In the genomic region with DNA sequence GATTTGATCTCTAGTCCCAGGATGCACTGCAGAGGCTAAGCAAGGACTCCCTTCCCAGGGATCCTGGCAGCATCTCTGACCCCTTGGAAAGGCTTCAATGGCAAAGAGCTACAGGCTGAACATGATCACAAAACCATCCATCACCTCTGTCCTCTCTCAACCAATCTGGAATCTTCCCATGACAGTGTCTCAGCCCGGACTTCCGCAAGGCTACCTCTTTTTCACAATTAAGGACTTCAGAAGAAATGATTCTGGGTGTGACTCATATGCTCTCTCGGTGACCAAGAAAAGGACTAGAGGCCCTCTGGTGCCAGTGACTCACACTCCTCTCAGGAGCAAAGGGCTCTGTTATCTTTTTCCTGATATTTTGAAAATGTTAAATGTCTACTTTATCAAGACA, we compare ENCODE assay signal across 19 mouse cellular contexts.
A peak's percentile ranks its signal among the peaks of the same experiment; 100 is the strongest.
DNase-seq lines count a peak whose midpoint lies in the region; ATAC-seq and TF ChIP-seq lines count a peak whose summit lies in the region.
"Had no signal": no experiment of that assay in that cellular context is flagged by ENCODE, and none has a peak within 500 bp of the region (broad histone marks: within the 10 kb centered on the region; RNA-seq: fewer than 3 reads in every experiment).

No protein-coding gene starts in this region.

- intact Hi-C loops in gastrocnemius, postnatal 36 days (cut with DNase I) = no loop called here

- H3K36me3 ChIP-seq in MEL (ENCODE audit: control insufficient read depth in 1 of 2, insufficient read depth in 2 of 2, low read length in 2 of 2) (peaks cover 0 to 14% of the 10 kb centered on the region in 2 experiments; a peak in 1 of 4 replicates), myocyte (ENCODE audit: control insufficient read depth, insufficient read depth) (no peaks in the 10 kb centered on the region)
- H3K36me3 ChIP-seq in liver, embryonic 12.5 days = no peaks in the 10 kb centered on the region
- H3K36me3 ChIP-seq: hindbrain, embryonic 10.5 days; limb, embryonic 15.5 days; neural tube, embryonic 13.5 days had no signal

- TF ChIP-seq EP300 in MEL (IDR thresholded peaks at IDR 0.05; ENCODE audit: low read depth in 1 of 2, low read length in 2 of 2) = peak in 1 of 2 experiments; percentile 8; a peak in 1 of 4 replicates

- no peaks in the 10 kb centered on the region for H3K79me2 ChIP-seq in MEL (ENCODE audit: control insufficient read depth, insufficient read depth, low read length, poor library complexity)
- H3K79me2 ChIP-seq in myocyte (ENCODE audit: control insufficient read depth, insufficient read depth) = no peaks in the 10 kb centered on the region

- H3K4me3 ChIP-seq in MEL (ENCODE audit: control insufficient read depth in 1 of 2, insufficient read depth in 1 of 2, low read depth in 2 of 2, low read length in 2 of 2) = no peak overlapping the region
- H3K4me3 ChIP-seq in myocyte = no peak overlapping the region
- no peak overlapping the region for H3K4me3 ChIP-seq in liver, embryonic 12.5 days
- H3K4me3 ChIP-seq: forebrain, embryonic 13.5 days; hindbrain, embryonic 10.5 days; limb, embryonic 15.5 days; neural tube, embryonic 13.5 days had no signal

- H3ac ChIP-seq in myocyte (ENCODE audit: control insufficient read depth, insufficient read length) = no peak overlapping the region

- H3K9ac ChIP-seq in MEL (ENCODE audit: control insufficient read depth, low read depth, low read length, poor library complexity, severe bottlenecking) = no peak overlapping the region
- no peak overlapping the region for H3K9ac ChIP-seq in liver, embryonic 12.5 days
- H3K9ac ChIP-seq: forebrain, embryonic 13.5 days; limb, embryonic 15.5 days; neural tube, embryonic 13.5 days had no signal

- TF ChIP-seq CTCF in MEL (IDR thresholded peaks at IDR 0.05 in 2 of 3, conservative IDR thresholded peaks at IDR 0.05 in 1 of 3; ENCODE audit: control insufficient read depth in 1 of 3, insufficient read depth in 1 of 3, low read depth in 2 of 3, low read length in 3 of 3, poor library complexity in 1 of 3, severe bottlenecking in 1 of 3) = no peak

- TF ChIP-seq POLR2A in MEL (IDR thresholded peaks at IDR 0.05; ENCODE audit: control insufficient read depth in 1 of 2, insufficient read depth in 1 of 2, low read depth in 1 of 2, low read length in 2 of 2, poor library complexity in 1 of 2) (no peak), myocyte (IDR thresholded peaks at IDR 0.05; ENCODE audit: insufficient read length, low read depth) (no peak)

- H3K4me2 ChIP-seq in myocyte (ENCODE audit: low read depth) = peak overlapping the region; percentile 21
- H3K4me2 ChIP-seq in liver, embryonic 12.5 days = no peak overlapping the region
- H3K4me2 ChIP-seq: forebrain, embryonic 13.5 days; limb, embryonic 15.5 days; neural tube, embryonic 13.5 days had no signal

- 68% methylated on average over 3 of the region's 3 CpGs for WGBS in liver, embryonic 12.5 days (ENCODE audit: insufficient replicate concordance)

- H3K27ac ChIP-seq in MEL (ENCODE audit: control insufficient read depth, low read depth, low read length) = no peak overlapping the region
- H3K27ac ChIP-seq in liver, embryonic 12.5 days = no peak overlapping the region
- H3K27ac ChIP-seq: forebrain, embryonic 13.5 days; hindbrain, embryonic 10.5 days; limb, embryonic 15.5 days; neural tube, embryonic 13.5 days had no signal

- H3K27me3 ChIP-seq in MEL (ENCODE audit: control insufficient read depth in 1 of 2, insufficient read depth in 2 of 2, low read length in 2 of 2) (no peaks in the 10 kb centered on the region), myocyte (ENCODE audit: control insufficient read depth, insufficient read depth, insufficient read length) (no peaks in the 10 kb centered on the region)
- no peaks in the 10 kb centered on the region for H3K27me3 ChIP-seq in liver, embryonic 12.5 days (replicated peaks)
- H3K27me3 ChIP-seq: forebrain, embryonic 13.5 days; limb, embryonic 15.5 days; neural tube, embryonic 13.5 days had no signal

- H3K4me1 ChIP-seq in MEL (ENCODE audit: control insufficient read depth in 1 of 2, insufficient read depth in 2 of 2, low read length in 2 of 2) = peaks cover 2 to 26% of the 10 kb centered on the region in 2 experiments; a peak in 3 of 4 replicates
- peaks cover 14% of the 10 kb centered on the region for H3K4me1 ChIP-seq in liver, embryonic 12.5 days
- H3K4me1 ChIP-seq: forebrain, embryonic 13.5 days; hindbrain, embryonic 10.5 days; neural tube, embryonic 13.5 days had no signal

- no peaks in the 10 kb centered on the region for H3K9me3 ChIP-seq in MEL (replicated peaks; ENCODE audit: insufficient read depth, low read length)
- H3K9me3 ChIP-seq in liver, embryonic 12.5 days (replicated peaks) = no peaks in the 10 kb centered on the region
- H3K9me3 ChIP-seq: forebrain, embryonic 13.5 days; hindbrain, embryonic 10.5 days; limb, embryonic 15.5 days; neural tube, embryonic 13.5 days had no signal

- DNase-seq in gastrocnemius, postnatal 25 days = peak; percentile 35
- no peak for DNase-seq in gastrocnemius, postnatal 36 days
- peak; percentile 29 for DNase-seq in MEL (ENCODE audit: low read depth, low spot score)
- peak; percentile 81 for DNase-seq in adrenal gland, postnatal 10 days
- DNase-seq in kidney, postnatal 10 days = no peak
- no peak for DNase-seq in cerebellum, postnatal 36 days
- DNase-seq: cerebellum, adult 9-10 months; embryo, embryonic 11 days; kidney, postnatal 14 days; layer of hippocampus, adult 9-11 months; lung, adult 18-20 months; right cerebral cortex, postnatal 4 days had no signal

- TF ChIP-seq RAD21 in MEL (IDR thresholded peaks at IDR 0.05; ENCODE audit: low read depth, low read length) = no peak

- ATAC-seq in liver, embryonic 12.5 days = no peak
- ATAC-seq: forebrain, embryonic 13.5 days; inflammation-experienced regulatory T-cells, adult 6 months had no signal

TF ChIP-seq in MEL, 35 proteins besides CTCF, POLR2A, EP300 and RAD21:
- TF ChIP-seq POLR2AphosphoS5 (IDR thresholded peaks at IDR 0.05; ENCODE audit: borderline replicate concordance, low read depth, low read length) = no peak
- no peak for TF ChIP-seq ELF1 (IDR thresholded peaks at IDR 0.05; ENCODE audit: low read depth, low read length)
- no peak for TF ChIP-seq ZKSCAN1 (IDR thresholded peaks at IDR 0.05; ENCODE audit: low read depth, low read length)
- no peak for TF ChIP-seq CHD1 (IDR thresholded peaks at IDR 0.05; ENCODE audit: low read depth, low read length)
- no peak for TF ChIP-seq MYC (IDR thresholded peaks at IDR 0.05; ENCODE audit: low read depth, low read length)
- no peak for TF ChIP-seq JUND (IDR thresholded peaks at IDR 0.05; ENCODE audit: low read depth, low read length)
- TF ChIP-seq NELFE (IDR thresholded peaks at IDR 0.05; ENCODE audit: low read depth, low read length) = no peak
- no peak for TF ChIP-seq SIN3A (IDR thresholded peaks at IDR 0.05; ENCODE audit: low read length)
- TF ChIP-seq CHD2 (IDR thresholded peaks at IDR 0.05; ENCODE audit: low read length) = no peak
- no peak for TF ChIP-seq BHLHE40 (IDR thresholded peaks at IDR 0.05; ENCODE audit: borderline replicate concordance, low read depth, low read length)
- TF ChIP-seq MAFK (IDR thresholded peaks at IDR 0.05; ENCODE audit: borderline replicate concordance, low read depth, low read length) = no peak
- TF ChIP-seq TCF12 (IDR thresholded peaks at IDR 0.05; ENCODE audit: low read depth, low read length) = no peak
- no peak for TF ChIP-seq TAL1 (IDR thresholded peaks at IDR 0.05; ENCODE audit: low read length)
- no peak for TF ChIP-seq RCOR1 (IDR thresholded peaks at IDR 0.05; ENCODE audit: low read depth, low read length)
TF ChIP-seq in MEL: peak in this region for 0.

TF ChIP-seq in myocyte, 11 proteins besides CTCF, POLR2A, EP300 and RAD21:
- TF ChIP-seq MAX (IDR thresholded peaks at IDR 0.05; ENCODE audit: low read depth) (no peak), E2F4 (IDR thresholded peaks at IDR 0.05; ENCODE audit: insufficient read depth) (no peak)

Comparison
In these comparisons a context has a peak if more than half of its experiments do, and no peak if none do; other contexts are left out.
1. DNase-seq: peak in gastrocnemius, postnatal 25 days (single experiment), MEL (single experiment) and adrenal gland, postnatal 10 days (single experiment); none in gastrocnemius, postnatal 36 days (0 of 2), kidney, postnatal 10 days (single experiment) and cerebellum, postnatal 36 days (0 of 2).